9 mouse cellular contexts compared by ENCODE assay signal in genomic region chr8:77492356-77493058, GRCm38 (mm10). TPM values are rescaled to one million over a fixed set of nuclear protein-coding genes. Genes with fewer than 3 reads are reported as not detected.
DNase-seq lines count a peak whose midpoint lies in the region; ATAC-seq and TF ChIP-seq lines count a peak whose summit lies in the region.
"Had no signal": no experiment of that assay in that cellular context is flagged by ENCODE, and none has a peak within 500 bp of the region (broad histone marks: within the 10 kb centered on the region; RNA-seq: fewer than 3 reads in every experiment).

No protein-coding gene starts in this region.

- WGBS in lung, embryonic 14.5 days: 46% methylated on average over 5 of the region's 5 CpGs
- WGBS in forebrain, embryonic 11.5 days: 85% methylated on average over 5 of the region's 5 CpGs

- no peaks in the 10 kb centered on the region for H3K36me3 ChIP-seq in lung, embryonic 14.5 days (ENCODE audit: insufficient read depth)
- no peaks in the 10 kb centered on the region for H3K36me3 ChIP-seq in forebrain, embryonic 11.5 days (ENCODE audit: control insufficient read depth, insufficient read depth, low read length)
- H3K36me3 ChIP-seq: neural tube, embryonic 13.5 days had no signal

- H3K9ac ChIP-seq in lung, embryonic 14.5 days: no peak overlapping the region
- H3K9ac ChIP-seq in forebrain, embryonic 11.5 days (ENCODE audit: low read length): no peak overlapping the region
- H3K9ac ChIP-seq: neural tube, embryonic 13.5 days had no signal

- H3K4me1 ChIP-seq in lung, embryonic 14.5 days (ENCODE audit: insufficient read depth): peaks cover 40% of the 10 kb centered on the region
- H3K4me1 ChIP-seq in forebrain, embryonic 11.5 days (replicated peaks; ENCODE audit: control insufficient read depth, insufficient read depth, low read length): no peaks in the 10 kb centered on the region
- H3K4me1 ChIP-seq: neural tube, embryonic 13.5 days had no signal

- no peaks in the 10 kb centered on the region for H3K9me3 ChIP-seq in lung, embryonic 14.5 days (ENCODE audit: low read depth, low read length)
- no peaks in the 10 kb centered on the region for H3K9me3 ChIP-seq in forebrain, embryonic 11.5 days (ENCODE audit: control insufficient read depth, low read length)
- H3K9me3 ChIP-seq: neural tube, embryonic 13.5 days had no signal

- DNase-seq in lung, embryonic 14.5 days: peak; percentile 73
- DNase-seq in lung, postnatal 14 days: no peak
- peak; percentile 82 to 85 for DNase-seq in heart, adult 18-20 months
- peak; percentile 30 to 63 for DNase-seq in layer of hippocampus, adult 2 months (ENCODE audit: low spot score in 2 of 2)
- DNase-seq in right cerebral cortex, postnatal 36 days (ENCODE audit: low spot score in 2 of 2): peak; percentile 50 to 72
- no peak for DNase-seq in cerebellum, adult 9-10 months
- no peak for DNase-seq in forebrain, embryonic 11.5 days (ENCODE audit: low spot score)
- no peak for DNase-seq in thymus, postnatal 4 days

- TF ChIP-seq CTCF in lung, embryonic 14.5 days (IDR thresholded peaks at IDR 0.05; ENCODE audit: low read depth): no peak
- TF ChIP-seq CTCF in layer of hippocampus, adult 2 months (conservative IDR thresholded peaks at IDR 0.05): no peak

- H3K4me2 ChIP-seq in lung, embryonic 14.5 days: no peak overlapping the region
- H3K4me2 ChIP-seq in forebrain, embryonic 11.5 days (ENCODE audit: low read depth, low read length, severe bottlenecking): no peak overlapping the region
- H3K4me2 ChIP-seq: neural tube, embryonic 13.5 days had no signal

- no peak overlapping the region for H3K4me3 ChIP-seq in lung, embryonic 14.5 days (ENCODE audit: low read depth, low read length)
- H3K4me3 ChIP-seq in layer of hippocampus, adult 2 months: no peak overlapping the region
- no peak overlapping the region for H3K4me3 ChIP-seq in forebrain, embryonic 11.5 days (ENCODE audit: low read depth, low read length)
- H3K4me3 ChIP-seq: neural tube, embryonic 13.5 days had no signal

- ATAC-seq in lung, embryonic 14.5 days (ENCODE audit: insufficient read depth): no peak
- ATAC-seq in forebrain, embryonic 11.5 days (replicated peaks; ENCODE audit: low FRiP score): no peak

- no peaks in the 10 kb centered on the region for H3K27me3 ChIP-seq in lung, embryonic 14.5 days (ENCODE audit: insufficient read depth, low read length)
- H3K27me3 ChIP-seq in forebrain, embryonic 11.5 days (ENCODE audit: control insufficient read depth, insufficient read depth, low read length): no peaks in the 10 kb centered on the region
- H3K27me3 ChIP-seq: neural tube, embryonic 13.5 days had no signal

- peak overlapping the region; percentile 61; the same call in 1 of the 2 replicates for H3K27ac ChIP-seq in lung, embryonic 14.5 days (ENCODE audit: low read depth)
- H3K27ac ChIP-seq in layer of hippocampus, adult 2 months: peak overlapping the region; percentile 15; the same call in 1 of the 2 replicates
- no peak overlapping the region for H3K27ac ChIP-seq in forebrain, embryonic 11.5 days (ENCODE audit: low read depth, low read length)
- H3K27ac ChIP-seq: neural tube, embryonic 13.5 days had no signal

RNA-seq across cellular contexts. Expression of gene Arhgap10, which starts 25.2 kb away (rescaled TPM):
- 23.2 and 23.5 TPM in 2 replicates for polyA plus RNA-seq in lung, embryonic 14.5 days (2014; fragmentation: Nextera tagmentation; extraction: Ambion mirVana)
- total RNA-seq in heart, adult 18-20 months (2021): 10 to 100 TPM; 49.3 to 51.0 TPM
- 10 to 100 TPM in 1 of 2 experiments, 1 to 10 TPM in 1; 8.3 to 11.2 TPM for total RNA-seq in layer of hippocampus, adult 2 months (2021)
- 12.2 and 15.4 TPM in 2 replicates for polyA plus RNA-seq in forebrain, embryonic 11.5 days (2014; fragmentation: Nextera tagmentation; extraction: Ambion mirVana)

RNA-seq across cellular contexts. Expression of gene Prmt9, which starts 56.7 kb away (rescaled TPM):
- 19.9 and 22.0 TPM in 2 replicates for polyA plus RNA-seq in lung, embryonic 14.5 days (2014; fragmentation: Nextera tagmentation; extraction: Ambion mirVana)
- total RNA-seq in heart, adult 18-20 months (2021): 10 to 100 TPM; 10.0 to 11.8 TPM
- 10 to 100 TPM; 17.9 to 21.5 TPM for total RNA-seq in layer of hippocampus, adult 2 months (2021)
- 18.5 and 20.1 TPM in 2 replicates for polyA plus RNA-seq in forebrain, embryonic 11.5 days (2014; fragmentation: Nextera tagmentation; extraction: Ambion mirVana)

Comparison
In these comparisons a context has a peak if more than half of its experiments do, and no peak if none do; other contexts are left out.
1. DNase-seq: peak in lung, embryonic 14.5 days (single experiment), heart, adult 18-20 months (2 of 2), layer of hippocampus, adult 2 months (2 of 2) and right cerebral cortex, postnatal 36 days (2 of 2); none in lung, postnatal 14 days (single experiment), cerebellum, adult 9-10 months (single experiment), forebrain, embryonic 11.5 days (single experiment) and thymus, postnatal 4 days (single experiment).
2. RNA of gene Arhgap10, which starts 25.2 kb away (total RNA-seq): 49.3 to 51.0 TPM in heart, adult 18-20 months; 8.3 to 11.2 TPM in layer of hippocampus, adult 2 months; every median in the first group is over 4 times any median in the second.